Mouse (Mus musculus) spleen, adult 2 months (tissue): ENCODE data around the gene Zmiz2.

ENCODE experiments used
- CTCF ChIP-seq: fragments of 200-500 bp; IDR thresholded peaks from 2 replicates; pipeline ENCODE4 v1.5.1; 2011; ENCODE audit warnings: mild to moderate bottlenecking, inconsistent platforms; ENCODE audit not compliant: insufficient read depth, insufficient read length, insufficient replicate concordance; ENCODE audit errors: extremely low read depth
- POLR2A ChIP-seq: fragments of 200-500 bp; IDR thresholded peaks from 2 replicates; pipeline ENCODE4 v1.6.1; 2011; ENCODE audit warnings: low read depth, low read length, inconsistent platforms

GRCm38 (mm10) chr11:6430186-6430585 is 41.3 kb downstream of the Zmiz2 start:
- TF ChIP-seq CTCF, result no peak
- no peak for TF ChIP-seq POLR2A
